Comparison of ENCODE assay signal across 31 mouse cellular contexts in the genomic region with DNA sequence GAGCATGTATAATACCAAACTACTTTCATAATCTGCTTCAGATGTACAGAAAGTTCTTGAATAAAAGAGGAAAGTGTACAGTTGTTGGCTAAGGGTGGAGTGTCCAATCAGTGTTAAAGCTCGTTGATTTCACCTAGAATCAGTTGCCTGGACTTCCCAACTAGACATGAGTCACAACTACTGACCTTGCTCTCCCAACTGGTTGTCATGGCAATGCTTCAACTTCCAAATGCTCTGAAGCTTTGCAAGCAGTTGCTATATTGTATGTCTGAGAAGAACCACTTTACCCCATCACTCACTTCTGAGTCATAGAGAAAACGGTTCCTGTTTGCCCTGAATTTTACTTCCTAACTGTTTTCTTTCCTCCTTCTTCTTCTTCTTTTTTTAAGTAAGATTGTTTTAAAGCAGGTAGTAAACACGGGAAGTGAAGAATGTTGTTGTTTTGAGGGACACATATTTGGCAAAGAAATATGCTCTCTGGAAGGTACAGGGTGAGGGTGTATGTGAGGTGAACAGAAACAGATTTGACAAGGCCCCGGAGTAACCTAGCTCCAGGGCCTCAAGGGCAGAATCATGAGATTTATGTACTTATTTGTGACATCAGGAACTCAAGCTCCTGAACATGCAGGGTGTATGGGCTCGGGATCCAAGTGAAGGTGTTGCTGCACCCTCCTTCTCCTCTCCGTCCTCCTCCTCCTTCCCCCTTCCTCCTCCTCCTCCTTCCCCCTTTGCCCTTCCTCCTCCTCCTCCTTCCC. TPM values are rescaled to one million over a fixed set of nuclear protein-coding genes. Genes with fewer than 3 reads are reported as not detected.
DNase-seq lines count a peak whose midpoint lies in the region; ATAC-seq lines count a peak whose summit lies in the region.
"Had no signal": no experiment of that assay in that cellular context is flagged by ENCODE, and none has a peak within 500 bp of the region (broad histone marks: within the 10 kb centered on the region; RNA-seq: fewer than 3 reads in every experiment).

No protein-coding gene starts in this region.

- H3K27ac ChIP-seq in heart, embryonic 10.5 days = no peak overlapping the region
- no peak overlapping the region for H3K27ac ChIP-seq in heart, embryonic 12.5 days (ENCODE audit: poor library complexity, severe bottlenecking)
- H3K27ac ChIP-seq: embryonic facial prominence, embryonic 12.5 days; forebrain, embryonic 13.5 days; heart, embryonic 15.5 days; hindbrain, embryonic 14.5 days; layer of hippocampus, adult 2 months; neural tube, embryonic 12.5 days had no signal

- H3K4me1 ChIP-seq in heart, embryonic 10.5 days = no peaks in the 10 kb centered on the region
- no peaks in the 10 kb centered on the region for H3K4me1 ChIP-seq in heart, embryonic 12.5 days (replicated peaks)
- H3K4me1 ChIP-seq: forebrain, embryonic 13.5 days; heart, embryonic 15.5 days; neural tube, embryonic 12.5 days had no signal

- peak; percentile 71 for DNase-seq in heart, embryonic 10.5 days (ENCODE audit: low spot score)
- DNase-seq in 416B (ENCODE audit: low read depth) (peak; percentile 15), liver (no peak)
- DNase-seq in adrenal gland, adult 8-10 months = peak; percentile 68
- DNase-seq in fibroblast of lung, adult 2 months (ENCODE audit: low read depth) = peak; percentile 68
- no peak for DNase-seq in gastrocnemius, postnatal 25 days
- DNase-seq: cerebellum, adult 2 months; cerebellum, postnatal 25 days; heart, adult 18-20 months; heart, postnatal 36 days; kidney, adult 18-20 months; kidney, postnatal 10 days; lung, adult 18-20 months; lung, postnatal 4 days; midbrain, embryonic 14.5 days; retina, postnatal 1 day; right cerebral cortex, postnatal 25 days; spleen, adult 18-20 months; thymus, postnatal 36 days had no signal

- H3K36me3 ChIP-seq in heart, embryonic 10.5 days = no peaks in the 10 kb centered on the region
- H3K36me3 ChIP-seq in heart, embryonic 12.5 days = no peaks in the 10 kb centered on the region
- H3K36me3 ChIP-seq: embryonic facial prominence, embryonic 12.5 days; heart, embryonic 15.5 days; neural tube, embryonic 12.5 days had no signal

- no peaks in the 10 kb centered on the region for H3K27me3 ChIP-seq in heart, embryonic 10.5 days (ENCODE audit: insufficient read depth, poor library complexity, severe bottlenecking)
- no peaks in the 10 kb centered on the region for H3K27me3 ChIP-seq in heart, embryonic 12.5 days (replicated peaks)
- H3K27me3 ChIP-seq: embryonic facial prominence, embryonic 12.5 days; forebrain, embryonic 13.5 days; heart, embryonic 15.5 days; neural tube, embryonic 12.5 days had no signal

- 70% methylated on average over 6 of the region's 6 CpGs for WGBS in heart, embryonic 10.5 days
- 68% methylated on average over 6 of the region's 6 CpGs for WGBS in heart, embryonic 12.5 days

- no peak overlapping the region for H3K4me3 ChIP-seq in heart, embryonic 10.5 days
- H3K4me3 ChIP-seq in heart, embryonic 12.5 days = no peak overlapping the region
- H3K4me3 ChIP-seq: embryonic facial prominence, embryonic 12.5 days; erythroblast, embryonic 14.5 days; forebrain, embryonic 13.5 days; heart, embryonic 15.5 days; layer of hippocampus, adult 2 months; neural tube, embryonic 12.5 days had no signal

- H3K4me2 ChIP-seq in heart, embryonic 12.5 days = no peak overlapping the region
- H3K4me2 ChIP-seq: embryonic facial prominence, embryonic 12.5 days; forebrain, embryonic 13.5 days; heart, embryonic 15.5 days; hindbrain, embryonic 14.5 days; liver, embryonic 11.5 days; neural tube, embryonic 12.5 days had no signal

- no peaks in the 10 kb centered on the region for H3K9me3 ChIP-seq in heart, embryonic 10.5 days
- H3K9me3 ChIP-seq in heart, embryonic 12.5 days (replicated peaks) = no peaks in the 10 kb centered on the region
- H3K9me3 ChIP-seq: embryonic facial prominence, embryonic 12.5 days; forebrain, embryonic 13.5 days; heart, embryonic 15.5 days; neural tube, embryonic 12.5 days had no signal

- no peak overlapping the region for H3K9ac ChIP-seq in heart, embryonic 12.5 days
- H3K9ac ChIP-seq: embryonic facial prominence, embryonic 12.5 days; forebrain, embryonic 13.5 days; heart, embryonic 15.5 days; hindbrain, embryonic 14.5 days; neural tube, embryonic 12.5 days had no signal

- ATAC-seq in heart, embryonic 12.5 days (ENCODE audit: insufficient number of reproducible peaks, low FRiP score) = no peak
- ATAC-seq in granulocyte monocyte progenitor cell, adult 5-6 weeks (replicated peaks; ENCODE audit: poor library complexity, severe bottlenecking) = no peak
- ATAC-seq: forebrain, embryonic 13.5 days; inflammation-experienced regulatory T-cells, adult 6 months had no signal

RNA-seq across cellular contexts. Expression of a gene that starts 32.1 kb away (rescaled TPM):
- 0.22 TPM in 1 of 2 replicates, not detected in the other for polyA plus RNA-seq in heart, embryonic 10.5 days (2016; fragmentation: Nextera tagmentation; extraction: Ambion mirVana)
- polyA plus RNA-seq in heart, embryonic 12.5 days (2016; fragmentation: Nextera tagmentation; extraction: Ambion mirVana) = 0.17 and 0.24 TPM in 2 replicates
- total RNA-seq in adrenal gland, adult 8-10 months (2022) = under 1 TPM; 0.15 to 0.42 (median 0.25) TPM
- total RNA-seq in gastrocnemius, postnatal 25 days (2021) = under 1 TPM; 0.38 to 0.48 TPM
- not detected in 2 replicates for total RNA-seq in granulocyte monocyte progenitor cell, adult 5-6 weeks (2014; fragmentation: Nextera tagmentation)
- total RNA-seq in granulocyte monocyte progenitor cell, adult 5-6 weeks (2017) = not detected in 2 replicates
- total RNA-seq: megakaryocyte-erythroid progenitor cell, adult 5-6 weeks had no signal
- polyA plus RNA-seq: erythroblast, embryonic 14.5 days; inflammation-experienced regulatory T-cells, adult 6 months had no signal

Comparison
In these comparisons a context has a peak if more than half of its experiments do, and no peak if none do; other contexts are left out.
1. DNase-seq: peak in heart, embryonic 10.5 days (single experiment), 416B (single experiment), adrenal gland, adult 8-10 months (single experiment) and fibroblast of lung, adult 2 months (single experiment); none in liver (single experiment) and gastrocnemius, postnatal 25 days (single experiment).